Mouse (Mus musculus): ENCODE results near the gene Smarce1. TPM values are rescaled to one million over a fixed set of nuclear protein-coding genes. Genes with fewer than 3 reads are reported as not detected.

The Smarce1 gene
- polyA plus RNA-seq, 1 experiment from 2014 or later: 370 TPM

DNA sequence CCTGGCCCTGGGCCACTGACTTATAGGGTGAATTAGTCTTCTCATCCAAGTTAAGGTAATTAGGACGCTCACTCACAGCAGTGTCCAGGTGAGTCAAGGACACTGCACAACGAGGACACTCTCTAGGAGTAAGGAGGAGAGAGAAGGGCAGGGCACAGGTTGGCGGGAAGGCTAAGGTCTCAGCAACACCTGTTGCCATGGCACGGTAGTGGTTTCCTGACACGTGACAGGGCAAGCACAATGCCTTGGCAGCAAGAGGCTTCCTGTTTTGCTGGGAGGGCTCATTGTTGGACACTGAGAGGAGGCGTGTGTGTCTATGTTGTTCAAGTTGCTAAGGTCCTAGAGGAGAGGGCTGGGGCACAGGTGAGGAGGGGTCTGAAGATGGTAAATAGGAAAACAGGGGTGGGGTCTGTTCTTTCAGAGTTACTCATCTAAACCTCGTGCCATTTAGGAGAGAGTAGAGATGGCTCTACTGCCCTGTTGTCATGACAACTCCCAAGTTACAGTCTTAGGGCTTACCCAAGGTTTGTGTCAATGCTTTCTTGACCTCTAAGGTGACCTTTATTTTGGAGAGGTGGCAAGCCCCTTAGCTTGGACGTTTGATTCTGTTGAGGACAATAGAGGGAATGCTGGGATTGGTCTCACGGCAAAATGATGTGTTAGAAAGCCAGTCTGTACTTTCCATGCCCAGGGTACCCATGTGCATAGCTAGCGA is 67.7 kb downstream of the Smarce1 start:
- H3K36me3 ChIP-seq: no peaks in the 10 kb centered on the region
- 76% methylated on average over 10 of the region's 10 CpGs for whole genome bisulfite sequencing
- no peaks in the 10 kb centered on the region for H3K27me3 ChIP-seq
- no peak overlapping the region for H3K9ac ChIP-seq (replicated peaks)
- no peaks in the 10 kb centered on the region for H3K9me3 ChIP-seq
- no peak overlapping the region for H3K4me2 ChIP-seq (replicated peaks)
- H3K27ac ChIP-seq: no peak overlapping the region
- H3K4me3 ChIP-seq (replicated peaks): no peak overlapping the region
- no peak for ATAC-seq
- no peaks in the 10 kb centered on the region for H3K4me1 ChIP-seq (replicated peaks)

GRCm38 (mm10) chr11:99161648-99162047 is 69.2 kb downstream of the Smarce1 start:
- ATAC-seq: no peak
- Histone ChIP-seq H3K27ac (no peak overlapping the region), H3K36me3 (no peaks in the 10 kb centered on the region), H3K4me1 (replicated peaks) (no peaks in the 10 kb centered on the region), H3K9ac (replicated peaks) (no peak overlapping the region), H3K9me3 (no peaks in the 10 kb centered on the region), H3K4me3 (replicated peaks) (no peak overlapping the region), H3K27me3 (no peaks in the 10 kb centered on the region), H3K4me2 (replicated peaks) (no peak overlapping the region)
- 59% methylated on average over 5 of the region's 5 CpGs for WGBS

GRCm38 (mm10) chr11:99160228-99160627 is 70.6 kb downstream of the Smarce1 start:
- H3K9me3 ChIP-seq: no peaks in the 10 kb centered on the region
- H3K4me1 ChIP-seq (replicated peaks): no peaks in the 10 kb centered on the region
- no peak overlapping the region for H3K9ac ChIP-seq (replicated peaks)
- no peak overlapping the region for H3K4me2 ChIP-seq (replicated peaks)
- H3K27me3 ChIP-seq: no peaks in the 10 kb centered on the region
- H3K36me3 ChIP-seq: no peaks in the 10 kb centered on the region
- 93% methylated on average over 6 of the region's 6 CpGs for WGBS
- ATAC-seq: no peak
- no peak overlapping the region for H3K4me3 ChIP-seq (replicated peaks)
- no peak overlapping the region for H3K27ac ChIP-seq

Other genes starting within 250 kb of the Smarce1 start
- gene Gjd3, start 248.0 kb downstream of the Smarce1 start, polyA plus RNA-seq (2015; fragmentation: Nextera tagmentation; extraction: Ambion mirVana): 0.58 and 0.99 TPM in 2 replicates
- gene Top2a, start 206.8 kb downstream of the Smarce1 start, polyA plus RNA-seq (2015; fragmentation: Nextera tagmentation; extraction: Ambion mirVana): 118 and 125 TPM in 2 replicates
- gene Igfbp4, start 189.8 kb downstream of the Smarce1 start, polyA plus RNA-seq (2015; fragmentation: Nextera tagmentation; extraction: Ambion mirVana): 120 and 125 TPM in 2 replicates
- 0.10 and 0.16 TPM in 2 replicates for gene Tns4, start 141.7 kb downstream of the Smarce1 start, polyA plus RNA-seq (2015; fragmentation: Nextera tagmentation; extraction: Ambion mirVana)
- not detected in 2 replicates for gene Ccr7, start 75.9 kb downstream of the Smarce1 start, polyA plus RNA-seq (2015; fragmentation: Nextera tagmentation; extraction: Ambion mirVana)
- gene Krt222, start 13.1 kb upstream of the Smarce1 start, polyA plus RNA-seq (2015; fragmentation: Nextera tagmentation; extraction: Ambion mirVana): 2.4 TPM in 2 replicates
- gene Krt24, start 54.2 kb upstream of the Smarce1 start, polyA plus RNA-seq (2015; fragmentation: Nextera tagmentation; extraction: Ambion mirVana): not detected in 2 replicates
- gene Krt25, start 91.9 kb upstream of the Smarce1 start, polyA plus RNA-seq (2015; fragmentation: Nextera tagmentation; extraction: Ambion mirVana): 0.17 TPM in 1 of 2 replicates, not detected in the other
- 0.30 and 0.39 TPM in 2 replicates for gene Krt26, start 106.9 kb upstream of the Smarce1 start, polyA plus RNA-seq (2015; fragmentation: Nextera tagmentation; extraction: Ambion mirVana)
- gene Krt27, start 120.1 kb upstream of the Smarce1 start, polyA plus RNA-seq (2015; fragmentation: Nextera tagmentation; extraction: Ambion mirVana): not detected in 2 replicates
- gene Krt28, start 143.9 kb upstream of the Smarce1 start, polyA plus RNA-seq (2015; fragmentation: Nextera tagmentation; extraction: Ambion mirVana): 0.15 and 0.22 TPM in 2 replicates
- 36.3 and 36.8 TPM in 2 replicates for gene Krt10, start 158.3 kb upstream of the Smarce1 start, polyA plus RNA-seq (2015; fragmentation: Nextera tagmentation; extraction: Ambion mirVana)
- gene Krt12, start 191.2 kb upstream of the Smarce1 start, polyA plus RNA-seq (2015; fragmentation: Nextera tagmentation; extraction: Ambion mirVana): 0.13 TPM in 1 of 2 replicates, not detected in the other
- 0.10 TPM in 1 of 2 replicates, not detected in the other for gene Krt20, start 207.1 kb upstream of the Smarce1 start, polyA plus RNA-seq (2015; fragmentation: Nextera tagmentation; extraction: Ambion mirVana)